Mouse (Mus musculus) stomach, embryonic 14.5 days (tissue): ENCODE data around the gene Ptprn2. TPM values are rescaled to one million over a fixed set of nuclear protein-coding genes. Genes with fewer than 3 reads are reported as not detected.

Experiments used
- ATAC-seq: fragments of 200-750 bp; cut with Nextera tagmentation; 2 replicates; pipeline ENCODE4 v1.8.0; 2017; ENCODE audit warnings: low read depth, moderate TSS enrichment; ENCODE audit not compliant: insufficient number of reproducible peaks, insufficient read depth, low FRiP score
- H3K27ac ChIP-seq: fragments of 300-500 bp; sonication (generic); 2 replicates; pipeline ENCODE4 v1.5.1; 2014; ENCODE audit warnings: mild to moderate bottlenecking, low read length, moderate library complexity, mixed read lengths
- H3K27me3 ChIP-seq: fragments of 300-500 bp; sonication (generic); 2 replicates; pipeline ENCODE4 v1.6.1; 2014; ENCODE audit warnings: low read length, control low read depth, mixed read lengths; ENCODE audit not compliant: control insufficient read depth, insufficient read depth
- H3K36me3 ChIP-seq: fragments of 300-500 bp; sonication (generic); 2 replicates; pipeline ENCODE4 v1.6.1; 2014; ENCODE audit warnings: mild to moderate bottlenecking, control low read depth, low read length, moderate library complexity, mixed read lengths; ENCODE audit not compliant: control insufficient read depth, insufficient read depth
- H3K4me1 ChIP-seq: fragments of 300-500 bp; sonication (generic); 2 replicates; pipeline ENCODE4 v1.6.1; 2014; ENCODE audit warnings: low read length, control low read depth, mixed read lengths; ENCODE audit not compliant: control insufficient read depth, insufficient read depth
- H3K4me2 ChIP-seq: fragments of 300-500 bp; sonication (generic); replicated peaks from 2 replicates; pipeline ENCODE4 v1.6.1; 2014; ENCODE audit warnings: low read depth, low read length, control low read depth
- H3K4me3 ChIP-seq: fragments of 300-500 bp; sonication (generic); 2 replicates; pipeline ENCODE4 v1.5.1; 2014; ENCODE audit warnings: low read depth, low read length, control low read depth
- H3K9ac ChIP-seq: fragments of 300-500 bp; sonication (generic); replicated peaks from 2 replicates; pipeline ENCODE4 v1.6.1; 2014; ENCODE audit warnings: low read depth, mild to moderate bottlenecking, control low read depth, low read length, moderate library complexity, mixed read lengths
- H3K9me3 ChIP-seq: fragments of 300-500 bp; sonication (generic); 2 replicates; pipeline ENCODE4 v1.6.1; 2016; ENCODE audit warnings: low read depth, low read length, control low read depth; ENCODE audit not compliant: control insufficient read depth
- WGBS: fragments of 180-500 bp; shearing (Covaris S2); extraction: QIAGEN DNeasy Blood & Tissue Kit; methylation state at CpG from one replicate; pipeline ENCODE4 v1.1.7; 2014; 5-methylcytosine and 5-hydroxymethylcytosine counted together
- polyA plus RNA-seq: library from polyadenylated mRNA; unstranded; fragments of >200 nt; fragmentation: Nextera tagmentation; extraction: Ambion mirVana; gene quantifications from 2 replicates; pipeline ENCODE4 v1.2.1, GENCODE M21; 2014

Ptprn2 gene
- polyA plus RNA-seq, 1 experiment from 2014 or later, result 2.2 TPM

DNA sequence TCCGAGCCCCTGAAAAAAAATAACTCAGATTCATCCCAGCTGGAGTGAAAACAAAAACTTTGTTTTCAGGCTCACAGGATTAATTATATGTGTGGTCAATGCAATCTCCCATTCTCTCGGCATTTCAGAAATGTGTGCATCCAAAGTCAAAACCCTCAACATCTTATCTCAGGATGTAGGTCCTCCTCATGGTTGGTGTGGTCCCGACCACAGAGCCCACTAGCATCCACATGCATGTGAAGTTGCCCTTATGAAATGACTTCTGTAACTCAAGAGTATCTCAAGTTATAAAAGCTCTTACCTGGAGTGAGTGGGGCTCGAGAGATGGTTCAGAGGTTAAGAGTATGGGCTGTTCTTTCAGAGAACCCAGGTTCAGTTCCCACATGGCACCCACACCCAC lies 784.7 kb downstream of the Ptprn2 start:
- Histone ChIP-seq H3K4me3 (no peak overlapping the region), H3K4me1 (no peaks in the 10 kb centered on the region), H3K4me2 (no peak overlapping the region), H3K27ac (no peak overlapping the region), H3K27me3 (no peaks in the 10 kb centered on the region), H3K9me3 (no peaks in the 10 kb centered on the region), H3K9ac (no peak overlapping the region), H3K36me3 (no peaks in the 10 kb centered on the region)
- 73% methylated on average over 4 of the region's 4 CpGs for WGBS
- no peak for ATAC-seq

GRCm38 (mm10) chr12:117273166-117273565 lies 787.6 kb downstream of the Ptprn2 start:
- H3K4me3 ChIP-seq, result no peak overlapping the region
- H3K4me2 ChIP-seq, result no peak overlapping the region
- 12% methylated on average over 4 of the region's 4 CpGs for WGBS
- H3K9me3 ChIP-seq, result no peaks in the 10 kb centered on the region
- no peaks in the 10 kb centered on the region for H3K4me1 ChIP-seq
- no peak overlapping the region for H3K27ac ChIP-seq
- no peaks in the 10 kb centered on the region for H3K36me3 ChIP-seq
- no peak for ATAC-seq
- H3K27me3 ChIP-seq, result no peaks in the 10 kb centered on the region
- no peak overlapping the region for H3K9ac ChIP-seq

- H3K9me3 ChIP-seq, result no peaks in the 10 kb centered on the region
- H3K4me1 ChIP-seq, result no peaks in the 10 kb centered on the region
- no peak overlapping the region for H3K9ac ChIP-seq
- no peak overlapping the region for H3K4me3 ChIP-seq
- H3K27ac ChIP-seq, result no peak overlapping the region
- H3K36me3 ChIP-seq, result no peaks in the 10 kb centered on the region
- H3K27me3 ChIP-seq, result no peaks in the 10 kb centered on the region
- no peak overlapping the region for H3K4me2 ChIP-seq
- no peak for ATAC-seq
- 79% methylated on average over 5 of the region's 5 CpGs for WGBS
These were observed 789.1 kb downstream of the Ptprn2 start for GRCm38 (mm10) chr12:117274576-117274975.

GRCm38 (mm10) chr12:117280790-117281189 lies 795.3 kb downstream of the Ptprn2 start:
- no peak overlapping the region for H3K9ac ChIP-seq
- H3K4me3 ChIP-seq, result no peak overlapping the region
- H3K9me3 ChIP-seq, result no peaks in the 10 kb centered on the region
- H3K36me3 ChIP-seq, result no peaks in the 10 kb centered on the region
- 86% methylated on average over 3 of the region's 3 CpGs for WGBS
- no peaks in the 10 kb centered on the region for H3K4me1 ChIP-seq
- no peaks in the 10 kb centered on the region for H3K27me3 ChIP-seq
- ATAC-seq, result no peak
- H3K27ac ChIP-seq, result no peak overlapping the region
- no peak overlapping the region for H3K4me2 ChIP-seq

DNA sequence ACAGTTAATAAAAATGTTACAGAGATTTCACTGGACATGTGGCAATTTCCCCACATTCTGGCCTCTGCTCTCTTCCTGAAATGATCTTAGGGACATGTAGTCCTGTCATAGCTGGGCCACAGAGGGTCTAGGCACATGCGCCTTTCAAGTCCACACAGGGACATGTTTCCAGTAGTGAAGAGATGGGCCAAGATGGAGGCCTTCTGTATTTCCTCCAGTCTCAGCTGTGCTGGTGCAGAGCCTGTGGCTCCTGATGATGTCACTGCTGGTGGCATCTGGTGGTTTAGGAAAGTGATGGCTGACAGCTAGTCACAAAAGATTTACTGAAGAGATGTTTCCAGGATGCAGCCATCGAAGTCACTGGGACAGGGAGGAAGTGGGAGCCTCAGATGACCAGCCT lies 797.1 kb downstream of the Ptprn2 start:
- no peaks in the 10 kb centered on the region for H3K36me3 ChIP-seq
- no peak overlapping the region for H3K27ac ChIP-seq
- H3K4me3 ChIP-seq, result no peak overlapping the region
- H3K9me3 ChIP-seq, result no peaks in the 10 kb centered on the region
- ATAC-seq, result no peak
- no peak overlapping the region for H3K4me2 ChIP-seq
- H3K9ac ChIP-seq, result no peak overlapping the region
- H3K4me1 ChIP-seq, result no peaks in the 10 kb centered on the region
- no peaks in the 10 kb centered on the region for H3K27me3 ChIP-seq
- WGBS, result 79% methylated on average over 2 of the region's 2 CpGs

- Histone ChIP-seq H3K27ac (no peak overlapping the region), H3K36me3 (no peaks in the 10 kb centered on the region), H3K9me3 (no peaks in the 10 kb centered on the region), H3K4me3 (no peak overlapping the region), H3K27me3 (no peaks in the 10 kb centered on the region), H3K4me1 (no peaks in the 10 kb centered on the region), H3K4me2 (no peak overlapping the region), H3K9ac (no peak overlapping the region)
- 53% methylated on average over 2 of the region's 2 CpGs for WGBS
- ATAC-seq, result no peak
These were observed 801.9 kb downstream of the Ptprn2 start for GRCm38 (mm10) chr12:117287456-117287855.

GRCm38 (mm10) chr12:117291943-117292342 lies 806.4 kb downstream of the Ptprn2 start:
- Histone ChIP-seq H3K4me3 (no peak overlapping the region), H3K9ac (no peak overlapping the region), H3K27me3 (no peaks in the 10 kb centered on the region), H3K27ac (no peak overlapping the region), H3K4me2 (no peak overlapping the region), H3K36me3 (no peaks in the 10 kb centered on the region), H3K4me1 (no peaks in the 10 kb centered on the region), H3K9me3 (no peaks in the 10 kb centered on the region)
- ATAC-seq, result no peak
- WGBS, result 72% methylated on average over 3 of the region's 3 CpGs

GRCm38 (mm10) chr12:117296792-117297191 lies 811.3 kb downstream of the Ptprn2 start:
- ATAC-seq, result no peak
- Histone ChIP-seq H3K36me3 (no peaks in the 10 kb centered on the region), H3K4me3 (no peak overlapping the region), H3K9ac (no peak overlapping the region), H3K9me3 (no peaks in the 10 kb centered on the region), H3K4me1 (no peaks in the 10 kb centered on the region), H3K27ac (no peak overlapping the region), H3K4me2 (no peak overlapping the region), H3K27me3 (no peaks in the 10 kb centered on the region)
- 54% methylated on average over 2 of the region's 2 CpGs for WGBS

DNA sequence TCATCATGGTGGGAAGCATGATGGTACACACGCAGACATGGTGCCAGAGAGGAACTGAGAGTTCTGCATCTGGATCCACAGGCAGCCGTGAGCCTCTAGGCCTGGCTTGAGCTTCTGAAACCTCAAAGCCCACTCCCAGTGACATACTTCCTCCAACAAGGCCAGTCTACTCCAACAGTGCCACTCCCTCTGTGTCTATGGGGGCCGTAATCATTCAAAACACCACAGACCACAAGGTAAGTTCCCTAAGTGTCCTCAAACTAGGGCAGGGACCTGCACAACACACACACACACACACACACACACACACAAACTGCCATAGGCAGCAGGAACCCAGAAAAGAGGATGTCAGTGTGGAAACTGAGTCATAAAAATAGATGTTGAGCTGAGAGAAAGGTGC lies 813.6 kb downstream of the Ptprn2 start:
- Histone ChIP-seq H3K36me3 (no peaks in the 10 kb centered on the region), H3K9ac (no peak overlapping the region), H3K4me1 (no peaks in the 10 kb centered on the region), H3K4me3 (no peak overlapping the region), H3K4me2 (no peak overlapping the region), H3K27ac (no peak overlapping the region), H3K27me3 (no peaks in the 10 kb centered on the region), H3K9me3 (no peaks in the 10 kb centered on the region)
- no peak for ATAC-seq
- 86% methylated on average over 3 of the region's 3 CpGs for WGBS
